Mouse (Mus musculus) kidney, postnatal 10 days (tissue): Measurements from ENCODE around the gene Olfr527.

Experiments
- DNase-seq: peaks from one replicate; pipeline ENCODE4 v3.0.0; 2021; ENCODE audit warnings: mixed read lengths

Olfr527 gene

DNA sequence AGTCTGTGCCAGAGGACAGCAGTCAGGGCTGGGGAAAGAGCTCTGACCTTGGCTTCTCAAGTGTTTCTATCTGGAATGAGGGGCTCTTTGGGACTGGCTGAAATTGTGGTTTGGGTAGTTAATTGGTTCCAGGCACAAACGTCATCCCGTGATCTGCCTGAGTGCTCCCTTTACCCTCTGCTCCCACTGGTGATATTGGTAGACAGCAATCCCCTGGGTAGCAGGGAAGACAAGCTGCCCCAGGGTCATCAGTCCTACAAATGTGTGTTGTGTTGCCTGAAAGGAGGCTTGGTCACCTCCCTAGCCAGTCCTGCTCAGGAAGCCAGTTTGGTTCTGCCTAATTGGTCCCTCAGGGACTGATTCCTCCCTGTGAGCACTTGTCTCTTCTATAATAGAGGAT, at the start of gene Olfr527:
Olfr527 (plus strand) TSS at position 301 of the 400 bp plus-strand sequence.
- DNase-seq, result no peak

DNA sequence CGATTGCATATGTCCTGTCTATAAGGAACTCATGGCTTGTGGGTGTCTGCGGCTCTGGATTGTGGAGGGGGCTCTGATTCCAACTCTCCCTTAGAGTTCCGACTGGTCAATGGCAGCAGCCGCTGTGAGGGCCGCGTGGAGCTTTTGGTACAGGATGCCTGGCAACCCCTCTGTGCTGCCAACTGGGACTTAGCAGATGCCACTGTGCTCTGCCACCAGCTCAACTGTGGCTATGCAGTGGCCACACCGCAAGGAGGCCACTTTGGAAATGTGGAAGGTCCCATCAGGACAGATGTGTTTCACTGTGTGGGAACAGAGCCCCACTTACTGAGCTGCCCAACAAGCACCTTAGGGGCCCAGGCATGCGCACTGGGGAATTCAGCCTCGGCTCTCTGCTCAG, 38.1 kb upstream of the Olfr527 start:
- no peak for DNase-seq

DNA sequence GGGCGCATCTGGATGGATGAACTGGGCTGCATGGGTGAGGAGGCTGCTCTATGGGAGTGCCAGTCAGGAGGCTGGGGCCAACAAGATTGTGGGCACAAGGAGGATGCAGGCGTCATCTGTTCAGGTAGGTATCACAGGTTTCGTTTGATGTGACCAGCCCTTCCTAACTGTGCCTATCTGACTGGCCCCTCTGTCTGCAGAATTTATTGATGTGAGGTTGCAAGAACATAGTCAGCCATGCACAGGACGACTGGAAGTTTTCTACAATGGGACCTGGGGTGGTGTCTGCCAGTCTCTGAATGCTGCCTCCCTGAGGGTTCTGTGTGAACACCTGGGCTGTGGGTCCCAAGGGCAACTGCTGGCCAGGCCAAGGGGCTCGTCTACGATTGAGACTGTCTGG, 36.9 kb upstream of the Olfr527 start:
- DNase-seq, result no peak

DNA sequence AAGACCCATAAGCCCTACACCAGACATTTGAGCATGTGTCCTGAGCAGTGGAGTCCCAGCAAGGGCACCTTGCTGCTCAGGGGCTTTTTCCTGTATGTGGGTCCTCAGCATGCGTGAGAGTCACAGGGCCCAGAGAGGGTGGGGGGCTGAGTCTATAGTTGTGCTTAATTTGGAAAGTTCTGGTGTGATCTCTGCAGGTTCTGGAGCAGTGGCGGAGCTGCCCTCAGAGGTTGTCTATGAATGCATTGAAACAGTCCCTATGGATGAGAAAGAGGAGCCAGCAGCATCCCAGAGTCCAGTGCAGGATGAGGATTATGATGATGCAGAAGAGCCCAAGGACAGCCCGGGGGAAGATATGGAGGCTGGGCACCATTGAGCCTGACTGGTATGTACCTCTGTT, 34.4 kb upstream of the Olfr527 start:
- DNase-seq, result no peak

DNA sequence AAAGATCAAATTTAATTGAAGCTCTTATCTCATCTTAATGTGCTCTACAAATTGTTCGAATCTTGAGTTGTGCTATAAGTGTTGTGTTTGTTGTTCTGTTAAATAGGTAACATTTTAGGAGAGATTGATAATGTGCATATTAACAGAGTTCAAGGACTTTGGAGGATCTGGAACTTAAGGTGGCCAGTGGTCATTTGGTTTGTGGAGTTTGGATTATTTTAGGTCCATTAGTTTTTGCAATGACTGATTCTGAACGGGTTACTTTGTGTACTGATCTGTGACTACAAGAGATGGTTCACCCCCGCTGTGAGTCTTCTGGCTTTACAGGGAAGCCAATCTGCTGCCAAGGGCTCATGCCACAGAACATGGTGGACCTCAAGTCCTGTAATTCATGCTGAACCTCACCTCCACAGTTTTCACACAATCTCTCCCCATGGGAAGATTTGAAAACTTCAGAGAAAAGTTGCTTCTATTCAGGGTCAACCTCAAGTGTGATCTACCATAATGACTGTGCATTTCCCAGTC, 13.9 kb upstream of the Olfr527 start:
- DNase-seq, result no peak

DNA sequence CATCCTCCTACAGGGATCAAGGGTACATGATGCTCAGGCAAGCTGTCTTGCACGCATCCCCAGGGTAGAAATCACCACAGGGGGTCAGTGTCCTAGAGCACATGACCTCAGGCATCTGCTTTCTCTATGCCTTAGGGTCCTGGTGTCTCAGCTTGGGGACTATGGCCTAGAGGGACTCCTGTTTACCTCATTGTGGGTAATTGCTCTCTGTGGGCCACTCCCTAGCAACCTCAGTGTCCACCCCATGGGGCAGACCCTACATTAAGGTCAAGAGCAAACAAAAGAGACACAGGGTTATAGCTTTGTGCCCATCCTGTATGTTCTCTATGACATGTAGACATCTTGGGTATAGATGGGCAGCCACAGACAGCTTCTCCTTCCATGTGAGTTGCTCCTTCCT, 13.3 kb upstream of the Olfr527 start, which contains the start of gene Olfr525:
Olfr525 (plus strand) TSS at position 301 of the 400 bp plus-strand sequence.
- no peak for DNase-seq

DNA sequence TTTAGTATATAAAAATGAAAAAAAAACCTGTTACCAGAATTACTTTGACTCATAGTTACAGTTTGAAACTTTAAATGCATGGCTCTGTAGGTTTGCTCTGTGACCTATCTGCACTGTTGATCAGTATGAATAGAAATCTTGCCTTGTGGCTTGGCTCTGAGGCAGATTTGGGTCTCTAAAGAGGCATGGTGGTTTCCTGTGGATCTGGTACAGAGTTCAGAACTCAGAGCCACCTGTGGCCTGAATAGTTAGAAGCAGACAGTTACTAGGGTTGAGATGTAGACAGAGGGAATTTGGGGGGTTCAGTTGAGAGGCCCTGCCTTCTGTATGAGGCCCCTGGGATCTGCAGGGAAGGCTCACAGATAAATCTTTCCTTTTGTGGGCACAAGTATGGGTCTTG, 12.7 kb upstream of the Olfr527 start:
- DNase-seq, result no peak

DNA sequence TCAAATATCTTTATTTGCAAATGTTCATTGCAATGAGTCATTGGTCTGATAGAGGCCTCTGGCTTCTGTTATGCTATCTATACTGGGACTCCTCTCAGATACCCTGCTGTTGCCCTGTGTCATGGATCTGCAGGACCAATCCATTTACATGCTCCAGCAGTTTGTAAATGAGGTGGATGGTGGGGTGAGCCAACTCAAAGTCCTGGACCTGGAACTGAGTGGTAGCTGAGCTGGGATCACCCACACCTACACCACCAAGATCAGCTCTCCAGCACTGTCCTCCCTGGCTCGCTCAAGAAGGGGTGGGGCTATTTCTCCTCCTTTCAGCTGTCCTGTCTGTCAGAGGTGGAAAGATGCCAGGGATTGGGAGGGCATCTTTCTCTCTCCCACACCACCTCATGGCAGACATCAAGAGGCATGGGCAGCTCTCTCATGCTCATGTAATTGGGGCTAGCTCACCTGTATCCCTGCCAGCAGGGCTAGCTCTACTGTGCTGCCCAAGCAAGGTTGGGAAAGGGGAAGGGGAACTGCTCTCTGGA, 4.0 kb upstream of the Olfr527 start:
- DNase-seq, result no peak

DNA sequence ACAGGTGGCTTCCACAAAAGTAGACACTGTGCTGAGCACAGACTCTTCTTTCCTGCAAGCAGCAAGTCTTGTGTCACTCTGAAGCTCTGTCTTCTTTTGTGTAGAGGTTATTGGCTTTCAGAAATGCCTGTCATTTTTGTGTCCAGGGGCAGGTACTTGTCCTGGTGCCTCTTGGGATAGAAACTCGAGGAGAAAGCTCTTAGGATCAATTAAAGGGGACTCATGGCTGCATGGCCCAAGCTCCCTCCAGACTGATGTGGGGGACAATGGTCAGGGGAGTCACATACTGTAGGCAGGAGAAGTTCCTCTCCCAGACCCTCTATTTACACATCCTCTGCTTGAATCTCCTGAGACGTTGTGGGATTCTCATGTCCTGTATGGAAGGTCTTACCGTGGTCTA, 27.8 kb downstream of the Olfr527 start, which contains the start of gene Olfr60:
Olfr60 (minus strand) TSS at position 101 of the 400 bp plus-strand sequence.
- DNase-seq, result no peak

DNA sequence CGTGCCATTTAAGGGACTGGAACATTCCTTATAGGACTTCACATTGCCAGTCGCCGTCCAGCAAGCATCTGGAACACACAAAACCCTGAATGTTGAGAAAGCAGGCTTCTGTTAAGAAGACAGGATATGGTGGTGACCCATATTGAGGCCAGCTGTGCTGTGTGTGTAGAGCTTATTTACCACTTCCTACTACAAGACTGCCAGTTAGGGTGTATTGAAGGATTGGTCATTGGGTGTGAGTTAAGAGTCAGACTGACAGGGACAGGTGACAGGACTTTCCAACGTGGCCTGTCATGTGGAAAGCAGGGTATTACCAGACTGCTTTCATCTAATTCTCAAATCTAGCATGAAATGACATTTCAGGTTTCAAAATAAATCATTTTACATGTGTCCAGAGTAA, 40.5 kb downstream of the Olfr527 start:
- no peak for DNase-seq

DNA sequence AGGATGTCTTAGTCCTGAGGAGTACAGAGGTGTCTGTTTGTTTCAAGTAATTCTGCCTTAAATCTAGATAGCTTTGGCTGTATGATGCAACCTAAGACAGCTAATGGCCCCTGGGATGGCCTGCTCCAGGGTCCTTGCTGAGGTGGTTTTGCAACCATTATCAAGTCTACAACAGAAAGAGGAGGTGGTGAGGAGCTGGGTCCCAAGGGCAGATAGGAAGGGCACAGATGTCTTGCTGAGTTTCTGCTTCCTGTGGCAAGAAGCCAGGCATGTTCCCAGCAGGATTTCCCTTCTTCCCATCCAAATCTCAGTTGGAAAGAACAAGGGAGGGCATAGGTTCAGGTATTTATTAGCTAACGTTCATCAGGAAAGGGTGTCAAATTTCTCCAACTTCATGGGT, 42.4 kb downstream of the Olfr527 start, which contains the start of gene Olfr530:
Olfr530 (minus strand) TSS at position 101 of the 400 bp plus-strand sequence.
- DNase-seq, result no peak

DNA sequence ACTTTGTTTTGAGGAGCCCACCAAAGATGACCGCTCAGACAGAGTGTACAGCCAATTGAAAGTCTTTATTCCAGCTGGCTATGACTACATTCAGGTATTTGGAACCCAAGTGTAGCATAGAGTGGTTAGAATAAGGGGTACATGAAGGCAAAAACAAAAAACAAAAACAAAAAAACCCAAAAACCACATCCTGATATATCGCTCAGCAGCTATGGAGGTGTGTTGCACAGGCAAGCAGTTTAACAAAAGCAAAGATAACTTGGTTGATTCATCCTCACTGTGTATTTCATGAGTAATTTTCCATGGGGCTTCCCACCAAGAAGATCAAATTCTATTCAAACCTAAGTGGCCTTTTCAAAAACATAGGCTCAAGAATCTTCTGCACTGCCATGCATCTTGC, 43.1 kb downstream of the Olfr527 start:
- no peak for DNase-seq
